Mouse (Mus musculus): ENCODE data around the gene Mup20.

DNA sequence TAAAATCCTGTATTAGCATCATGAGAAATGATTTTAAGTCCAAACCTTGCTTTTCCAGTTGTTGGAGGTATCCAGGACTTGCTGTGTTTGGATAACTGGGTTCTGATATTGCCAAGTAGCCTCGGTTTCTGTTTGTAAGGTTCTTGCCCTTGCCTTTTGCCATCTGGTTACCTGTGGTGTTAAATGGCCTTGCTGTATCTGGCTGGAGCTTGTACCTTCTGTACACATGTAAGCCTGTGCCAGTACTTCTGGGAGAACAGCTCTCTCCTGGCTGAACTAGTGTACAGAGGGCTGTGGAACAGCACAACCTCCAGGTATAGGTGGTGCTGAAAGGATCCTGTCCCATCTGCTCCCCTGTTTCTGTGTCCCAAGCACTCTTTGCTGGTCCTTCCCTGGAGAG lies 27.7 kb downstream of the Mup20 start:
- no peak for TF ChIP-seq CTCF (IDR thresholded peaks at IDR 0.05; ENCODE audit: low read depth, low read length)
- TF ChIP-seq POLR2A (IDR thresholded peaks at IDR 0.05; ENCODE audit: extremely low read depth, insufficient read depth, low read length), result no peak

Measured in liver, adult 2 months (tissue).